Mouse (Mus musculus): ENCODE measurements around the gene Cers2.
"Not testable (repeated sequence)": the region's sequence is repeated elsewhere in the genome, so short reads cannot be mapped to it uniquely, and the experiment has no call there.

Gene Cers2

GRCm38 (mm10) chr3:95319701-95320625 lies 5.4 kb downstream of the Cers2 start:
- DNase-seq = no peak

- no peak for DNase-seq
Measured at GRCm38 (mm10) chr3:95323429-95323828, 8.8 kb downstream of the Cers2 start.

- DNase-seq = no peak
Measured at GRCm38 (mm10) chr3:95324454-95325144, 10.0 kb downstream of the Cers2 start.

- no peak for DNase-seq
Measured at GRCm38 (mm10) chr3:95328803-95329404, 14.3 kb downstream of the Cers2 start.

GRCm38 (mm10) chr3:95331528-95331927 lies 16.9 kb downstream of the Cers2 start:
- no peak for DNase-seq

- DNase-seq = no peak
Measured at GRCm38 (mm10) chr3:95337345-95337744, 22.8 kb downstream of the Cers2 start.

- DNase-seq = no peak
Measured at GRCm38 (mm10) chr3:95338251-95338650, 23.7 kb downstream of the Cers2 start.

GRCm38 (mm10) chr3:95343356-95344000 lies 28.9 kb downstream of the Cers2 start:
- DNase-seq = not testable (repeated sequence)

- no peak for DNase-seq
Measured at GRCm38 (mm10) chr3:95346454-95346853, 31.9 kb downstream of the Cers2 start.

- DNase-seq = not testable (repeated sequence)
Measured at GRCm38 (mm10) chr3:95348343-95348742, 33.8 kb downstream of the Cers2 start.

- peak in 1 of 2 experiments; percentile 22 for DNase-seq
Measured at GRCm38 (mm10) chr3:95349491-95349890, 34.9 kb downstream of the Cers2 start.

GRCm38 (mm10) chr3:95355911-95356544 lies 41.4 kb downstream of the Cers2 start:
- DNase-seq = not testable (repeated sequence)

- peak; percentile 94 to 96 for DNase-seq
Measured at GRCm38 (mm10) chr3:95356701-95357449, 42.3 kb downstream of the Cers2 start, which contains the start of gene Setdb1. Gene Setdb1, minus strand, starts transcription at chr3:95357202.

GRCm38 (mm10) chr3:95357746-95358145 lies 43.2 kb downstream of the Cers2 start:
- DNase-seq = no peak

- DNase-seq = not testable (repeated sequence)
Measured at GRCm38 (mm10) chr3:95360276-95360675, 45.7 kb downstream of the Cers2 start.

GRCm38 (mm10) chr3:95370101-95370500 lies 55.5 kb downstream of the Cers2 start:
- DNase-seq = no peak

Measured in cerebellum, adult 18-20 months (tissue).